Mouse (Mus musculus) heart, embryonic 10.5 days (tissue): ENCODE measurements around the gene Gpr21. TPM values are rescaled to one million over a fixed set of nuclear protein-coding genes. Genes with fewer than 3 reads are reported as not detected.
"Not testable (repeated sequence)": the region's sequence is repeated elsewhere in the genome, so short reads cannot be mapped to it uniquely, and the experiment has no call there.

Source experiments
- DNase-seq: peaks from one replicate; pipeline ENCODE4 v3.0.0-alpha.2; 2017; ENCODE audit warnings: low spot score
- H3K27ac ChIP-seq: fragments of 300-500 bp; sonication (generic); 2 replicates; pipeline ENCODE4 v1.5.1; 2016; ENCODE audit warnings: mild to moderate bottlenecking
- H3K27me3 ChIP-seq: fragments of 300-500 bp; sonication (generic); 2 replicates; pipeline ENCODE4 v1.6.1; 2016; ENCODE audit warnings: mild to moderate bottlenecking; ENCODE audit not compliant: poor library complexity, insufficient read depth, severe bottlenecking
- H3K36me3 ChIP-seq: fragments of 300-500 bp; sonication (generic); 2 replicates; pipeline ENCODE4 v1.6.1; 2016; ENCODE audit warnings: mild to moderate bottlenecking, moderate library complexity
- H3K4me1 ChIP-seq: fragments of 300-500 bp; sonication (generic); 2 replicates; pipeline ENCODE4 v1.6.1; 2016; ENCODE audit warnings: mild to moderate bottlenecking
- H3K4me3 ChIP-seq: fragments of 300-500 bp; sonication (generic); 2 replicates; pipeline ENCODE4 v1.5.1; 2016; ENCODE audit warnings: mild to moderate bottlenecking, moderate library complexity
- H3K9me3 ChIP-seq: fragments of 300-500 bp; sonication (generic); 2 replicates; pipeline ENCODE4 v1.6.1; 2016; ENCODE audit warnings: mild to moderate bottlenecking, moderate library complexity
- WGBS: fragments of 180-500 bp; shearing (Covaris S2); methylation state at CpG from one replicate; pipeline ENCODE4 v1.1.7; 2016; 5-methylcytosine and 5-hydroxymethylcytosine counted together
- polyA plus RNA-seq: library from polyadenylated mRNA; unstranded; fragments of >200 nt; fragmentation: Nextera tagmentation; extraction: Ambion mirVana; gene quantifications from 2 replicates; pipeline ENCODE4 v1.2.1, GENCODE M21; 2016

The Gpr21 gene
- 0.79 and 1.1 TPM in 2 replicates for polyA plus RNA-seq

GRCm38 (mm10) chr2:37516030-37516710 is at the start of gene Gpr21:
TSS of gene Gpr21 (plus strand) at chr2:37516332.
- peaks cover 27% of the 10 kb centered on the region for H3K36me3 ChIP-seq
- H3K4me1 ChIP-seq = peaks cover 14% of the 10 kb centered on the region
- H3K27ac ChIP-seq = peak within 1 kb of the TSS; percentile 63; the same call in 1 of the 2 replicates
- no peaks in the 10 kb centered on the region for H3K27me3 ChIP-seq
- H3K4me3 ChIP-seq = peak within 1 kb of the TSS; percentile 40
- H3K9me3 ChIP-seq = no peaks in the 10 kb centered on the region
- WGBS = 23% methylated on average over 11 of the region's 11 CpGs
- no peak for DNase-seq

DNA sequence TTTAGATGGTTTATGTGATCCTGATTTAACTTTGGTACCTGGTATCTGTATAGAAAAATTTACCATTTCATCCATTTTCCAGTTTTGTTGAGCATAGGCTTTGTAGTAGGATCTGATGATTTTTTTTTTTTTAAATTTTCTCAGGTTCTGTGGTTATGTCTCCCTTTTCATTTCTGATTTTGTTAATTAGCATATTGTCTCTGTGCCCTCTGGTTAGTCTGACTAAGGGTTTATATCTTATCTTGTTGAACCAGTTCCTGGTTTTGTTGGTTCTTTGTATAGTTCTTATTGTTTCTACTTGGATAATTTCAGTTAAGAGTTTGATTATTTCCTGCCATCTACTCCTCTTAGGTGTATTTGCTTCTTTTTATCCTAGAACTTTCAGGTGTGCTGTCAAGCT is 36.6 kb upstream of the Gpr21 start:
- Histone ChIP-seq H3K9me3 (no peaks in the 10 kb centered on the region), H3K4me3 (no peak overlapping the region), H3K27me3 (no peaks in the 10 kb centered on the region), H3K36me3 (peaks cover 64% of the 10 kb centered on the region), H3K27ac (no peak overlapping the region), H3K4me1 (no peaks in the 10 kb centered on the region)
- DNase-seq = no peak

DNA sequence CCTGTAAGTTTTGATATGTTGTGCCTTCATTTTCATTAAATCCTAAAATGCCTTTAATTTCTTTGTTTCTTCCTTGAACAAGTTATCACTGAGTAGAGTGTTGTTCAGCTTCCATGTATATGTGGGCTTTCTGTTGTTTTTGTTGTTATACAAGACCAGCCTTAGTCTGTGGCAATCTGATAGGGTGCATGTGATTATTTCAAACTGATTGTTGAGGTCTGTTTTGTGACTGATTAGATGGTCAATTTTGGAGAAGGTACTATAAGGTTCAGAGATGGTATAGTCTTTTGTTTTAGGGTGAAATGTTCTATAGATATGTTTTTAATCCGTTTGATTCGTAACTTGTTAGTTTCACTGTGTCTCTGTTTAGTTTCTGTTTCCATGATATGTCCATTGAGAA is 36.1 kb upstream of the Gpr21 start:
- Histone ChIP-seq H3K9me3 (no peaks in the 10 kb centered on the region), H3K27me3 (no peaks in the 10 kb centered on the region), H3K27ac (no peak overlapping the region), H3K4me1 (no peaks in the 10 kb centered on the region), H3K4me3 (no peak overlapping the region), H3K36me3 (peaks cover 64% of the 10 kb centered on the region)
- no peak for DNase-seq
- WGBS = 96% methylated on average over 2 of the region's 2 CpGs

DNA sequence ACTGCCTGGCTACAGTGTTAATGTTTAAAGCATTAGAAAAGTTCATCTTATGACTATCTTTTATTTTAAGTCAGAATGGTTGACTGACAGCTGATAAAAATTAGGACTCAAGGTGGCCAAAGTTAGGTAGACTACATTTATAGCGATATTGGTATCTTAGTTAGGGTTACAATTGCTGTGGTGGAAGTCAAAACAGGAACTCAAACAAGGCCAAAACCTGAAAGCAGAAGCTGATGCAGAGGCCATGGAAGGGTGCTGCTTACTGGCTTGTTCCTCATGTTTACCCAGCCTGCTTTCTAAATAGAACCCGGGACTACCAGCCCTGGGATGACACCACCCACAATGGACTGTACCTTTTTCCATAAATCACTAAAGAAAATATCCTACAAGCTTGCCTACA is 32.0 kb upstream of the Gpr21 start:
- no peaks in the 10 kb centered on the region for H3K4me1 ChIP-seq
- H3K36me3 ChIP-seq = peaks cover 55% of the 10 kb centered on the region
- no peaks in the 10 kb centered on the region for H3K9me3 ChIP-seq
- H3K27ac ChIP-seq = no peak overlapping the region
- WGBS = 91% methylated on average over 2 of the region's 2 CpGs
- DNase-seq = no peak
- H3K4me3 ChIP-seq = no peak overlapping the region
- H3K27me3 ChIP-seq = no peaks in the 10 kb centered on the region

GRCm38 (mm10) chr2:37485370-37485769 is 30.8 kb upstream of the Gpr21 start:
- no peak for DNase-seq
- H3K27ac ChIP-seq = no peak overlapping the region
- H3K36me3 ChIP-seq = peaks cover 60% of the 10 kb centered on the region
- no peak overlapping the region for H3K4me3 ChIP-seq
- no peaks in the 10 kb centered on the region for H3K27me3 ChIP-seq
- no peaks in the 10 kb centered on the region for H3K4me1 ChIP-seq
- no peaks in the 10 kb centered on the region for H3K9me3 ChIP-seq
- 88% methylated on average over 1 of the region's 1 CpGs for WGBS

DNA sequence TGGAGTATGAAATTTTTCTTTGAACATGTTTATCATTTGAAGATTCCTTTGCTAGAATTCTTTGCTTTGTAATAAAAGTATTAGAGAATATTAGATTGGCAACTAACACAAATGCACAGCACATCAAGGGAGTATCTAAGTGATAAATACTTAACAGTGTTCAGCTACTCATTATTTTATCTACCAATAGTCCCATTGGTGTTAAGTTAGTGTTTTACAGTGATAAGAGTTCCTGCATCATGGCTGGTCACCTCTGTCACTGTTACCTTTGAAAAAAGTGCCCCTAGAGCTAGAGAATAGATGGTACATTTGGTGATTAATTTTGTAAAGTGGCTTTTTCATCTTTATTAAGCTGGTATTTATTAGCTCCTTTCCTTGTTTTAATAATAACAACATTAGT is 29.7 kb upstream of the Gpr21 start:
- Histone ChIP-seq H3K36me3 (peaks cover 68% of the 10 kb centered on the region), H3K4me3 (no peak overlapping the region), H3K27ac (no peak overlapping the region), H3K9me3 (no peaks in the 10 kb centered on the region), H3K4me1 (no peaks in the 10 kb centered on the region), H3K27me3 (no peaks in the 10 kb centered on the region)
- DNase-seq = no peak

GRCm38 (mm10) chr2:37488956-37489355 is 27.2 kb upstream of the Gpr21 start:
- Histone ChIP-seq H3K36me3 (peaks cover 81% of the 10 kb centered on the region), H3K4me1 (no peaks in the 10 kb centered on the region), H3K9me3 (no peaks in the 10 kb centered on the region), H3K27ac (no peak overlapping the region), H3K27me3 (no peaks in the 10 kb centered on the region), H3K4me3 (no peak overlapping the region)
- no peak for DNase-seq
- WGBS = 92% methylated on average over 2 of the region's 2 CpGs

- no peak for DNase-seq
- no peak overlapping the region for H3K27ac ChIP-seq
- H3K9me3 ChIP-seq = no peaks in the 10 kb centered on the region
- 89% methylated on average over 4 of the region's 4 CpGs for WGBS
- no peak overlapping the region for H3K4me3 ChIP-seq
- H3K4me1 ChIP-seq = no peaks in the 10 kb centered on the region
- no peaks in the 10 kb centered on the region for H3K27me3 ChIP-seq
- peaks cover 65% of the 10 kb centered on the region for H3K36me3 ChIP-seq
Measured at GRCm38 (mm10) chr2:37497321-37497720, 18.8 kb upstream of the Gpr21 start.

DNA sequence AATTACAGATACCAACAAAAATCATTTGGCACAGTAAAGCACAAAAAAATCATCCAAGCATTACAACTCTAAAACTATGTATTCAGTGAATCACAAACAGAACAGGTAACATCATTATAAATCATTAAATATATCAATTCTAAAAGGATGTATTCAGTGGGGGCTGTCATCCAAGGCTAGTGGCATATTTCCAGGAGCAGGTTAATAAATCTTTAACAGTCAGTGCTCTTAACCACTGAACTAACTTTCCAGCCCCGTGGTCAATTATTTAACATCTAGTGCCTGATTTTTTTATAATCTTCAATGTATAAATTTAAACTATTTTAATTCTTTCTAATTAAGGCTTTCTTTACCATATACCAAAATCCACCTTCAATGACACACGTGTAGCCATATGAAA is 10.3 kb upstream of the Gpr21 start:
- peaks cover 42% of the 10 kb centered on the region for H3K36me3 ChIP-seq
- not testable (repeated sequence) for DNase-seq, H3K27me3 ChIP-seq, H3K27ac ChIP-seq, H3K9me3 ChIP-seq, H3K4me3 ChIP-seq, H3K4me1 ChIP-seq
- WGBS = 90% methylated on average over 2 of the region's 2 CpGs

- Histone ChIP-seq H3K27ac (no peak overlapping the region), H3K4me1 (peaks cover 5% of the 10 kb centered on the region), H3K4me3 (no peak overlapping the region), H3K36me3 (peaks cover 33% of the 10 kb centered on the region), H3K9me3 (no peaks in the 10 kb centered on the region), H3K27me3 (no peaks in the 10 kb centered on the region)
- WGBS = 90% methylated on average over 4 of the region's 4 CpGs
- no peak for DNase-seq
Measured at GRCm38 (mm10) chr2:37511134-37511901, 4.8 kb upstream of the Gpr21 start.

DNA sequence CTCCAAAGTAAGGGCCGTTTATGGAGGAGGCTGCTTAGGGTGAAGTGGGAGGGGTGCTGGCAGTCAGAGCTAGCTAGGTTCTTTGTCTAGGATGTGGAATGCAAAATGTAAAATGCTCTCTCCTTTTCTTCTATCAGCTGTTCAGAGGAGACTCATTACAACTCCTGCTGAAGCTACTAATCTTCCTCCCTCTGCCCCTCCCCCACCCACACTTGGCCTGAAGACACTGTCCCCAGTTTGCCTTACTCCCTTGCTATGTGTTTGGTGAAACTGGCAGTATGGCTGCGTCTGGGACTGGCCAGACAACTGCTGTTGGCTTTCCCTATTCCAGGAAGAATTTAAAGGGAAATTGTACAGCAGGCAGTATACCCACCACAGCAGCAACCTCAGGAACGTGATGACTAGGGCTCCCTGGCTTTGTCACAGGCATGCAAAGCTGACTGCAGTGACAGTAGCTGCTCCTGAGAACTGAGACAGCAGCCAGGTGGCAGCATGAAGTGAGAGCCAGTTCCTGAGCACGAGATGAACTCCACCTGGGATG is 860 bp downstream of the Gpr21 start:
- peaks cover 24% of the 10 kb centered on the region for H3K36me3 ChIP-seq
- H3K27me3 ChIP-seq = no peaks in the 10 kb centered on the region
- H3K4me3 ChIP-seq = no peak overlapping the region
- H3K27ac ChIP-seq = no peak overlapping the region
- H3K4me1 ChIP-seq = peaks cover 14% of the 10 kb centered on the region
- no peak for DNase-seq
- 36% methylated on average over 4 of the region's 4 CpGs for WGBS
- no peaks in the 10 kb centered on the region for H3K9me3 ChIP-seq

DNA sequence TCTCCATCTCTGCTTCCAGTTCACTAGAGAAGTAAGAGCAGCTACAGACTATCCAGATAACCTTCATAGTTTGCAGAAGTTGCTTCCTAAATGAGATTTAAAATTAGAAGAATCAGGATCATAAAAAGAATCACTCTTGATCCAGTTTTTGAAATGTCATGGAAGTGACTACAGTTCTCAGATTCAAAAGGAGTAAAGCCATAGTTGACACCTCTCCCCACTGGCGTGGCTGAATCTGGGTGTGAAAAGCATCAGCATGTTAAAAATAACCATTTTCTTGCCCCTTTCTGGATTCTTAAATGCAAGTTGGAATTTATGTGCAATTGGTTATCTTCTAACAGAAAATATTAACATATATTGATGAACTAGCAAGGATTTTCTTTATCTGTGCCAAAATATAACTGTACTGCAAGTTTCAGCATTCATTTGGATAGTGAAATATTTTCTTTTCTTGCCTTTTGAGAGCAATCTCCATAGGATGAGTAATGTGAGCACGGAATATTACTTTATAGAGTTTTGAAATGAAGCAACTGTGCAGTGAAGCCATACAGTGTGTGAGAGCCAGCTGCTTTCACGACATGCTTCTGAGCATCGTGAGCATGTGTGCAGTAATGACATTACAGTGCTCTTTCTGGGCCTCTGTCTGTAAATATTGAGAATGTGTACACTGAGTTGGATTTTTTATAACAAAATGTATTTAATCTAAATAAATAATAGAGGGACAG is 2.6 kb downstream of the Gpr21 start:
- peaks cover 14% of the 10 kb centered on the region for H3K4me1 ChIP-seq
- H3K27me3 ChIP-seq = no peaks in the 10 kb centered on the region
- H3K4me3 ChIP-seq = no peak overlapping the region
- no peak for DNase-seq
- H3K36me3 ChIP-seq = peaks cover 12% of the 10 kb centered on the region
- no peak overlapping the region for H3K27ac ChIP-seq
- no peaks in the 10 kb centered on the region for H3K9me3 ChIP-seq
- 91% methylated on average over 4 of the region's 4 CpGs for WGBS

DNA sequence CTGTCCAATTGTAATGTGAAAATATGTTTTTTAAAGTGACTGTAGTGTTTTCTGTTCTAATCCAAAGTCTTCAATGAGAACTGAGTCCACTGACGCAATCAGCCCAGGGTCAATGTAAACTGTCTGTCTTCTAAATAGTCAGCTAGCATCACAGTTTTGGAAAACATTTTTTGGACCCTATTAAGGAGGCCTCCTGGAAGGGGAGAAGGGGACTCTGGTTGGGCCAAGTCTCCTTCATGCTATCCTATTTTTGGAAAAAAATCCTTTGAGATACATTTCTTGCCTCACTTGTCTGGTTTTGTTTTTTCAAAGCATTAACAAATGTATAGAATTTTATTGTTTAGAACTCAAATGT is 3.1 kb downstream of the Gpr21 start:
- Histone ChIP-seq H3K36me3 (peaks cover 12% of the 10 kb centered on the region), H3K4me1 (peaks cover 14% of the 10 kb centered on the region), H3K27ac (no peak overlapping the region), H3K4me3 (no peak overlapping the region), H3K27me3 (no peaks in the 10 kb centered on the region), H3K9me3 (no peaks in the 10 kb centered on the region)
- no peak for DNase-seq
- WGBS = 98% methylated on average over 1 of the region's 1 CpGs
